Mouse (Mus musculus) kidney, postnatal 25 days (tissue): Measurements from ENCODE around the gene Cyp3a57.
"Not testable (repeated sequence)": the region's sequence is repeated elsewhere in the genome, so short reads cannot be mapped to it uniquely, and the experiment has no call there.

Source experiments
- DNase-seq, 2 experiments: peaks; one replicate each; pipeline ENCODE4 v3.0.0; 2021; ENCODE audit warnings: mixed read lengths in 2 of 2

Gene Cyp3a57

DNA sequence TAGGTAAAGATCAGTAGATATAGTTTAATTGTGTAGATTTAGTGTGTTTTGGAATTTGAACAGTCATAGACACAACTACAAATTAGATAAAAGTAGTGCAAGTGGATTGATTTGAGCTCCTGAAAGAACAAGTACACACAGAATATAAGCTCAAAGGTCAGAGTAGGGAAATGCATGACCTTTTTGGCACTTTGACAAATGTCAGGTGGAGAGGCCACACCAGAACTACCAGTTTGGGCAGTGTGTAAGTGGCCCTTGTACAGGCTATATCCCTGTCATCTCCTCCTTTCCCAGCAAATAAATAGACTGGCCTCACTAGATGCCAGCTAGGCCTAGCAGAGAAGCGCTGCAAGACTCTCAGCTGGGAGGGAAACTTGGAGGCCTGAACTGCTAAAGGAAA lies at the start of gene Cyp3a57:
Cyp3a57 (plus strand) TSS at position 339 of the 400 bp plus-strand sequence.
- no peak for DNase-seq

DNA sequence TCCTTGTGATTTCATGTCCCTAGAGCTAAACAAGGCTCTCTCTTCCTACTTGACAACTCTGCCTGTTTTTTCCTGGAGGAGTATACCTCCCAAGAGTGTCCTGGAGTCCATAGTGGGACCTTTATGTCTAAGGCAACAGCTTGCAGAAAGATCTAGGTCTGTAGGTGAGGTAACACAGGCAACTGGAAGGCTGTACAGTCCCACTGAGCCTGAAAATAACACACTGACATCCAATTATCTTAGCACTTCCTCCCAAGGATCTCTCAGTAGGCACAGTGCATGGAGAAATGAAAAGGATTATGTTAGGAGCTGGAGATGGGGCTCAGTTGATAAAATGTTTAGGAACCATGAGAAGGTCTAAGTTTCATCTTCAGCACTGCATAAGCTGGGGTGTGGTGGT lies 44.6 kb upstream of the Cyp3a57 start:
- DNase-seq: no peak

DNA sequence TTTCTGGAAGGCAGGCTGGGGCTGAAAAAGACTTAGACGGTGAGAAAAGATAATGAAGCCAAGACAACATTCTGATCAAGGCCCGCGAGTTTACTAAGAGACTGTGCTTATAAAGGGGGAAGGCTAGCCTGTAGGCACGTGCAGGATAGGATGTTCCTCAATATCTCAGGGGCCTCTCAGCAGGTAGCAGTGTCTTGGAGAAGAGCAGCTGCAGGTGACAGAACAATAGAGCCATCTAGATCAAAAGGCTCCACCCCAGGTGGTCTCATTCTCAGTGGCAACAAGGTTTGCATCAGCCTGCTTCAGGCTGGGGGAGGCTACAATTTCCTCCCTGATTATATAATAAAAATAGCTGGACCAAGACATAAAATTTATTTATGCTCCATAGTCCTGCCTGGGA lies 43.3 kb upstream of the Cyp3a57 start:
- DNase-seq: not testable (repeated sequence)

DNA sequence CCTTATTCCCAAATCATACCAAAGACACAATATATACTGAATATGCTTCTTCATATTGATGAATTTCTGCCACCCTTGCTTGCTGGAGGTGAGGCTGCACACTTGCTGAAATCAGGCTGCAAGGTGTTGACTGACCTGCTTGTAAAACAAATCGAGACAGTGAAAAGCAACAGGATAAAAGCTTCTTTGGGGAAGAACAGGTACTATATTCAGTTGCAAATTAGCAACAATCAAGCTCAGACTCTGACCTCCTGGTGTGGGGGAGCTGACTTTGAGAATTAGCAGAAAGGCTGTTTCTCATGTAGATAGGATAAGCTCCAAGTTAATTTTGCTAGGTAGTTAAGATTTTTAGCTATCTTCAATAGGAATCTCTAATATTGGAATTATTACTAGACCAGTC lies 42.7 kb upstream of the Cyp3a57 start:
- DNase-seq: no peak

DNA sequence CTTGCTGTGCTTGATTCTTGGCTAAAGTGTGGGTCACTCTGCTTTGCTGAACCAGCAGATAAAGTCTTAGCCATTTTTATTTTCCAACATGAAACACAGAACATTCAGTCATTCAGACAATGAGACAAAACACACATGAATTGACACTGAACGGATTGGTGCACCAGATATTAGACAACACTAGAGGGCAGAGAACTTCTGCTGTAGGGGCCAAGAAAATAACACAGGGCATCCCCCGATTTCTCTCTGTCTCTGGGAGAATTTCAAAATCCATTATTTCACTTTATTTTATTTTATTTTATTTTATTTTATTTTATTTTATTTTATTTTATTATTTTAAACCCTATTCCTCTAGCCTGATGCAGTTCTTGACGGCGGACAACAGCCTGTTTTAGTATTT lies 38.1 kb upstream of the Cyp3a57 start:
- not testable (repeated sequence) for DNase-seq

DNA sequence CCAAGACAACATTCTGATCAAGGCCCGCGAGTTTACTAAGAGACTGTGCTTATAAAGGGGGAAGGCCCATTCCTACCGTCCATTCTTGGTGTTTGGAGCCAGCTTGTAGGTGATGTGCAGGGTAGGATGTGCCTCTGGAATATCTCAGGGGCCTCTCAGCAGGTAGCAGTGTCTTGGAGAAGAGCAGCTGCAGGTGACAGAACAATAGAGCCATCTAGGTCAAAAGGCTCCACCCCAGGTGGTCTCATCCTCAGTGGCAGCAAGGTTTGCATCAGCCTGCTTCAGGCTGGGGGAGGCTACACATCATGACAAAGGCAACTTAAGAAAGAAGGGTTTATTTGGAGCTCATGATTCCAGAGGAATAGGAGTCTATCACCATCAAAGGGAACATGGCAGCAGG lies 37.3 kb upstream of the Cyp3a57 start:
- not testable (repeated sequence) for DNase-seq

DNA sequence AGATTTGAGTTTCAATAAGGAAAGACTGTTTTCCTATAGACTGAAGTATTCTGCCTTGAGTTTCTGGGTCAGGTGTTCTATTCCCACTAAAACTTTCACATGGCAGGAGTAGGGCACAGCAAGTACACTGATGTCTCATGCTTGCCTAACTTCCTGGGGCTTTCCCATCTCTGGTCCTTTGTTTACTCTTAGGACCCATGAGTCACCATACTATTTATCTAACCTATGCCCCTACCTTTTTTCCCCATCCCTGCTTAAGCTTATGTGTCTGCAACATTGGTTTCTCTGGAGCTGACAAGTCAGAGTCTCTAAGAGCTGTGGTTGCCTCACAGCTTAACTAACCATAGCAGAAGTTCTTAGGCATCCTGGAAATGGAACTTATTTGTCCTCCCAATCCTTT lies 31.2 kb upstream of the Cyp3a57 start:
- no peak for DNase-seq

DNA sequence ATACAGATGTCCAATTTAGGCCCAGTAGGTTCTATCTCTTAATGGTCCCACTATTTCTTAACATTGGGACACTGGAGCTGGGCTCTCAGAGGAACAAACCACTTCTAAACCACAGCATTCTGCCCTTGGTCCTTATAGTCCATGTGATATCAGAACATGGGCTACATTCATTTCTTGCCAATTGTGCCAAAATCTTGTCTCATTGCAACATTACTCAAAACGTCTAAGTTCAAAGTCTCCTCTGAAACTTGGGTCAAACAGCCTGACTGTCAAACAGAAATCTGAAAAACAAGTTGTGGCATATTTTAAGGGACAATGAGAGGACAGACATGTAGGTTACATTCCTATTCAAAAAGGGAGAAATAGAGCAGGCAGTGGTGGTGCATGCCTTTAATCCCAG lies 27.9 kb upstream of the Cyp3a57 start:
- DNase-seq: no peak

DNA sequence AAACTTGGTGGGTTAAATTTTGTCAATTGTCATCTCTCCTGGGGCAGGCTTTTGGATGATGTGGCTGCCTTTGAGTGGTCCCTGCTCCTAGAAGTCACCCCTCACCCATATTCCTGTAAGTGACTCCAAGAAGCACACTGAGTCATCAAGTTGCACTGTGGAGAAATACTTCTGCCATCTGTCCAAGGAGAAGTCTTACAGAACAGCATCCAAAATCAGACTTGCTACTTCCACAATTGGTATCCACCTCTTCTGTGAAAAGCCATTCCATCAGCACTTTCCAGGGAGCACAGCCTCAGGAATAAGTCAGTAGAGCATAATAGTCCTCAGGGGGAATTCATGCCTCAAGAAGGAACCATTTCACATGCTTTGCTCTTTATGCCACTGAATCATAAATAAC lies 6.3 kb upstream of the Cyp3a57 start:
- not testable (repeated sequence) for DNase-seq

DNA sequence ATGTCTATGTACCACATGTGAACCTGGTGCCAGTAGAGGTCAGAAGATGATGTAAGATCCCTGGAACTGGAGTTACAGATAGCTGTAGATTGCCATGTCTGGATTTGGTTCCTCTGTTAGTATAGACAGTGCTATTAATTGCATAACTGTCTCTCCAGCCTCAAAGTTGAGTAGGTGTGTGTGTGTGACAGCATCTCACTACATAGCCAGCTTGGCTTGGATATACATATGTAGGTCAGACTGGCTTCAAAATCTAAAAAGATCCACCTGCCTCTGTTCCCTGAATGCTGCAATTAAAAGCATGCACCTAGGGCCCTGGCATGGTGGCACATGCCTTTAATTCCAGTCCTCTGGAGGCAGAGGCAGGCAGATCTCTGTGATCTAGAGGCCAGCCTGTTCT lies 4.6 kb downstream of the Cyp3a57 start:
- no peak for DNase-seq

DNA sequence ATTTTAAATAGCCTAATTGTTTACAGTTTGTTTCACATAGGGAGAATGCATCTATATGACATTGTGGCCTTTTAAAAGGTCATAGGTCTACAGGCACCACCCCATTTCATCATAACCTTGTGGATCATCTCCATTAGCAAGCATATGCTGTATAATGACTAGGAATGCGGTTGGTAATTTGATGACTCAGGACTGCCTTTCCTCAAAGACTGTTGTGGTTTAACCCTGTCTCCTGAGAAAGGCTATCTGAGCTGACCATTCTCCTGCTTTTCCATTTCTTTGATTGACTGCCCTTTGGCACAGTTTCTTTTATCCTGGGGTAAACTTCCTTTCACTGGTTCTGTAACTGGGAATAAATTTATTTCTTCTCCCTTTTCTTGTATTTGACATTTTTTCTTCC lies 8.0 kb downstream of the Cyp3a57 start:
- DNase-seq: no peak

DNA sequence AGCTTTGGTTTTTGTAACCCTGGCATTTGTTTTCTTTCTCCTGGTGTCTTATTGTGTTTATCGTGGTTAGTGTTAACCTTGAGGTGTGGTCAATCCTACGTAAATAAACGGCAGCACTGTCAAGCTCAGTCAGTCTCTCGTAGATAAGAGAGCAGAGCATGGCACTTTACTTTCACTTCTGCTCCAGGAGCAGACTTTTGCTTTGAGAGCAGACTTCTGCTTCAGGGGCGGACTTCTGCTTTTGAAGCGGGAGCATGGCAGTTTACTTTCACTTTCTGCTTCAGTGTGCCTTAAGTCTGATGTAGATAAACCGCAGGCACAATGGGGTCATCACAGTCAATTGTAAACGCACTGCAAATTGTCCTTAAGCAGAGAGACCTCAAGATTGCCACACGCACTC lies 70.3 kb downstream of the Cyp3a57 start:
- not testable (repeated sequence) for DNase-seq

DNA sequence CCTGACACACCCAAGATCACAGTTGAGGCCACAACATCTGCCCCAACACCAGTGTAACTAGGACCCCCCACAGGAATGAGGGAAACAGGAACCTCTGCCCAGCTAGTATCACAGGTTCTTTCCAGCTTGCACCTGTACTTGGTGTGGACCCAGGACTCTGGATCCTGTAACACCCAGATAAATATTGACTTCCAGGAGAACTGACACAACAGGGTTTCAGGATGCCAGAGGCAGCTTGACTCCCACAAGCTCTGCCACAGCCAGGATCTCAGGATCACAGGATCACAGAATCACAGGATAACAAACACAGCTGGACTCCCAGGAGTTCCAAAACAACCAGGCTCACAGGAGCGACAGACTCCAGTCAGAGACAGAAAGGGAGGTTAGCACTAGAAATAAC lies 77.2 kb downstream of the Cyp3a57 start:
- no peak for DNase-seq

DNA sequence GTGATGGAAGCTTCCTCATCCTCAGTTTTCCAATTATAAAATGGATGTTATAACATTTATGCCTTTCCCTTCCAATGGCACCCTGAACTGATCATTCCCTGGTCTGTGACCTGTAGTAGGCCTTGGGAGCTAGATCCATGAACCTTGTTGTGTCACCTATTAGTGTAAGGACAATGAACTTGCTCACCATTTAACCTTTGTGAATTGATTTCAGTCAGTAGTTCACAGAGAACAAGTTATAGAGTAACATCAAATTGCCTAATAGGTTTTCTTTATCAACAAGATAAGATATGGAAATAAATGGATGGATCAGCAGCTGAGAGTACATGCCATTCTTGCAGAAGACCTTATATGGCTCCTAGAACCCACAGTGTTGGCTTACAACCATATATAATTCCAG lies 85.9 kb downstream of the Cyp3a57 start:
- no peak for DNase-seq

DNA sequence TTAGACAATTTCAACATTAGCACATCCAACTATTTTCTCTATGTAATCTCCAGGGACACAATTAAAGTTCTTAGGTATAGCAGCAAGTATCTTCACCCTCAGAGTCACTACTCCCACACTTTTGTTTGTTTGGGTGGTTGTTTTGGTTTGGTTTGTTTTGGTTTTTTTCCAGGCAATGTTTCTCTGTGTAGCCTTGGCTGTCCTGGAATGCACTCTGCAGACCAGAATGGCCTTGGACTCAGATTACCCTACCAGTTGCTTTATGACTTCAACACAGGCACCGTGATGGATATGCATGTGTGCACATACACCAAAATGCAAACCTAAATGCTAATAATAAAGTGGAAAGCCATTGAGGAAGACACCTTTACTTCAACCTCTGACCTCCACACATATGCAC lies 88.6 kb downstream of the Cyp3a57 start:
- no peak for DNase-seq
